Mouse (Mus musculus): ENCODE measurements at regions not wholly inside any gene's neighbourhood (a gene's known extent, or its start where the extent isn't known, plus 50 kb on each side); places are given as distances from the start of the nearest gene placed in this dataset.

- TF ChIP-seq CHD2 (IDR thresholded peaks at IDR 0.05; ENCODE audit: low read depth, low read length) (no peak), ZNF384 (IDR thresholded peaks at IDR 0.05; ENCODE audit: low read depth, low read length) (no peak)
Measured at GRCm38 (mm10) chr12:20231986-20232541, 277.8 kb downstream of the Gm21863 start.

Data from ES-E14 (cell line).